Mouse (Mus musculus): ENCODE results near the gene Osbpl8.

- TF ChIP-seq EP300 (IDR thresholded peaks at IDR 0.05; ENCODE audit: insufficient read depth, low read depth, low read length) (no peak), CTCF (IDR thresholded peaks at IDR 0.05) (no peak), POLR2A (IDR thresholded peaks at IDR 0.05; ENCODE audit: insufficient read depth, low read depth, low read length) (no peak)
Observed at GRCm38 (mm10) chr10:111251666-111252065, 87.1 kb downstream of the Osbpl8 start.

Data from heart, adult 2 months (tissue).